Mouse (Mus musculus) CH12F3 (cell line): Measurements from ENCODE around the gene Pdzrn3.

Experiments
- in situ Hi-C: fragments of 300-500 bp; cut with MboI; formaldehyde crosslinking; loops from 2 replicates; pipeline ENCODE4 v1.14.3; 2020; ENCODE audit warnings: low sequenced_read_pairs

The Pdzrn3 gene

GRCm38 (mm10) chr6:101329499-101329898 lies 48.2 kb downstream of the Pdzrn3 start:
- in situ Hi-C loops: no loop called here

- in situ Hi-C loops: no loop called here
Observed at GRCm38 (mm10) chr6:101328514-101328913, 49.2 kb downstream of the Pdzrn3 start.

- in situ Hi-C loops: no loop called here
Observed at GRCm38 (mm10) chr6:101327741-101328140, 50.0 kb downstream of the Pdzrn3 start.

GRCm38 (mm10) chr6:101327196-101327595 lies 50.5 kb downstream of the Pdzrn3 start:
- in situ Hi-C loops: no loop called here

- in situ Hi-C loops: no loop called here
Observed at GRCm38 (mm10) chr6:101325842-101326639, 51.7 kb downstream of the Pdzrn3 start.

DNA sequence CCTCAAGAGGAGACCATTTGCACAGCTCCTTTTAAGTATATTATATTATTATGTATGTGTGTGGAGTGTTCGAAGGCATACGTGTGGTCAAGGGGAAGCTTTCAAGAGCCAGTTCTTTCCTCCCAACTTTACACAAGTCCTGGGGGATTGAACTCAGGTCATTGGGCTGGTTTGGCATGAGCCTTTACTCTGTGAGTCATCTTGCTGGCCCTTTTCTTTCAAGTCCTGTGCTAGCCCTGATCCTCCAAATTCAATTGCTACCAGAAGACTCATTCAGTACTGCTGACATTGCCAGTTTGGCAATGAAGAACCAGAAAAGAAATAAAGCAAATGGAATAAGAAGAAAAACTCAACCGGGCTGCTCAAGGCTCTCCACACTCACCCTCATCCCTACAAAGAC lies 55.1 kb downstream of the Pdzrn3 start:
- in situ Hi-C loops: no loop called here

DNA sequence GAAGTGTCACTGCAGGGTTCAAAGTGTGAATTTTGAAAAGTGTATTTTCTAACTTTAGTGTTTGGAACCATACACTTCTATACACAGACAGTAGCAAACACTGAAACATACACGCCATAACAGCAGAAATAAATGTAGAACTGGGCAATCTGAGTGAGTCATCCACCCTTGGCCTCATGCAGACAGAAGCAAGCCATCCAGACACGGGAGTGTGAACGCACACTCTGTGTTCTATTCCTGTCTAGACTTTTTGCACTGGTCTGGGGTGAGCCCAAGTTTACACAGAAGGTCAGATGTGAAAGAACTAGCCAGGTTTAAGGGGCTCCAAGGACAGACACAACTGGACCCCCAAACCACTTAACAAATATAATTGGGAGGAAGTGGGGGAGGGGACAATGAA lies 57.3 kb downstream of the Pdzrn3 start:
- in situ Hi-C loops: no loop called here

DNA sequence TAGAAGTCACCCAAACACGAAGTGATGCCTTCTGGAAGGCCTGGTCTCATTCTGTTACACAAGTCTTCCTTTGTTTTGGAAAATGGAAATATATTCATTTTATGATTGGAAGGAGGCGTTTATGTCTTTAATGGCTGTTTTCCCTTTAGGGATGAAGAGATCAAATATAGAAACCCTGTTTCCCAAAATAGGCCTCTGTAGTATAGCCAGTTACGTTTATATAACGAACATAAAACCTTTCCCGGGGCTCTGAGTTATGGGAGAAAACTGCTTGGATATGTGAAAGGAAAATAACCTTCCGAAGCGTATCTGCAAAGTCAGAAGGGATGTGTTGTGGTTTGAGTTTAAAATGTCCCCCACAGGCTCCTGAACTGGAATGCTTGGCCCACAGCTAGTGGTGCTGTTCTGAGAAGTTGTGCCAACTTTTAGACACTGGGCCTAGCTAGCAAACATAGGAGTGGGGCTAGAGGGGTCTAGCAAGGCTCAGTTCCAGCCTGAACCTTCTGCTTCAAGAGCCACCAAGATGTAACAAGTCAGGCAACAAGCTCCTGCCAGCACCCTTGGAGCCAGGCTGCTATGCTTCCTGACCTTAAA lies 58.2 kb downstream of the Pdzrn3 start:
- in situ Hi-C loops: no loop called here

- in situ Hi-C loops: no loop called here
Observed at GRCm38 (mm10) chr6:101318530-101318929, 59.2 kb downstream of the Pdzrn3 start.

GRCm38 (mm10) chr6:101311446-101311845 lies 66.3 kb downstream of the Pdzrn3 start:
- in situ Hi-C loops: no loop called here

- in situ Hi-C loops: no loop called here
Observed at GRCm38 (mm10) chr6:101310491-101310890, 67.2 kb downstream of the Pdzrn3 start.

GRCm38 (mm10) chr6:101307964-101308531 lies 69.6 kb downstream of the Pdzrn3 start:
- in situ Hi-C loops: no loop called here

DNA sequence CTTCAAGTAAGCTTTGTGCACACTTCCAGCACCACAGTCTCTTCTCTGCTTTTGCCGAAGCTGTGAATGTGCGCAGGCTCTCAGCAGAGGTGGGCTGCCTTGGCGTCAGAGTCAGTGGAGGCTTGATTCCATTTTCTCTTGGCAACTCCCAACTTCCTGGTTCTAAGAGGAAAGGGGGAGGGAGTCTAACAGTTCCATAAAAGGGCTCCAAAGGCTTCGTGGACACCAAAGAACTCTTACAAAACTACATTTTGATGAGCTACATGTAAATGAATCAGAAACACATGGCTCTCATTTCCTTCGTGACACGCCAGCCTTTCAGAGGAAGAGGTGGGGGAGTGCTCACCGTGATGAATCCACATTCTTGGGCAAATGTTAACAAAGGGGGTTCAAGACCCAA lies 70.9 kb downstream of the Pdzrn3 start:
- in situ Hi-C loops: no loop called here

- in situ Hi-C loops: no loop called here
Observed at GRCm38 (mm10) chr6:101305543-101305942, 72.2 kb downstream of the Pdzrn3 start.

GRCm38 (mm10) chr6:101303959-101304738 lies 73.5 kb downstream of the Pdzrn3 start:
- in situ Hi-C loops: no loop called here

GRCm38 (mm10) chr6:101303501-101303900 lies 74.2 kb downstream of the Pdzrn3 start:
- in situ Hi-C loops: no loop called here

DNA sequence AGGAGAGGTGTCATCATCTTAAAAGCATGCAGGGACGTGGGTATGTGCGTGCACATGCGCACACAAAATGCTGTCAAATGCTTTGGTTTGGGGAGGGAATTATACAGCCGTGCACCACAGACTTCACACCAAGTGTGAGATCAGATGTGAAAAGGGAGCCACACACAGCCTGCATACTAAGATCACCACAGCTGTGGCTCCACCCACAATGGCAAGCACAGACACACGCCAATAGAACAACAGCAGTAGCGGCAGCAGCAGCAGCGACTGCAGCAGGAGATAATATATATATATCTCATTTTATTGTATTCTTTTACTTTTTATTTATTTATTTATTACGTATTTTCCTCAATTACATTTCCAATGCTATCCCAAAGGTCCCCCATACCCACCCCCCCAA lies 76.5 kb downstream of the Pdzrn3 start:
- in situ Hi-C loops: no loop called here

DNA sequence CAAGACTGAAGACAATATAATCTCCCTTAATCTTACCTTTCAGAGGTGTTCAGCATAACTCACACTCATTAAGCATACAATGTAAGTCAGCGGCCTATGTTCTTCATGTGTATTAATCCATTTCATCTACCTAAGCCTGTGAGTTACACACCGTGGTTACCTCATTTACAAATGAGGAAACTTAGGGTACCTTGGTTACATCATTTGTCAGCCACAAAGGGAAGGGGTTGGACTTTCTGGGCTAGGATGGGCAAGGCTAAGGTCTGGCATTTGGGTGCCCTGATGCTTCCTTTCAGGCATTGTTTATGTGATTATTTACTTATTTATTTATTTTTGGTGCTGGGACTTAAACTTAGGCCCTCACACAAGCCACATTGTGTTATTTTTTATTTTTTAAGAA lies 78.3 kb downstream of the Pdzrn3 start:
- in situ Hi-C loops: no loop called here

DNA sequence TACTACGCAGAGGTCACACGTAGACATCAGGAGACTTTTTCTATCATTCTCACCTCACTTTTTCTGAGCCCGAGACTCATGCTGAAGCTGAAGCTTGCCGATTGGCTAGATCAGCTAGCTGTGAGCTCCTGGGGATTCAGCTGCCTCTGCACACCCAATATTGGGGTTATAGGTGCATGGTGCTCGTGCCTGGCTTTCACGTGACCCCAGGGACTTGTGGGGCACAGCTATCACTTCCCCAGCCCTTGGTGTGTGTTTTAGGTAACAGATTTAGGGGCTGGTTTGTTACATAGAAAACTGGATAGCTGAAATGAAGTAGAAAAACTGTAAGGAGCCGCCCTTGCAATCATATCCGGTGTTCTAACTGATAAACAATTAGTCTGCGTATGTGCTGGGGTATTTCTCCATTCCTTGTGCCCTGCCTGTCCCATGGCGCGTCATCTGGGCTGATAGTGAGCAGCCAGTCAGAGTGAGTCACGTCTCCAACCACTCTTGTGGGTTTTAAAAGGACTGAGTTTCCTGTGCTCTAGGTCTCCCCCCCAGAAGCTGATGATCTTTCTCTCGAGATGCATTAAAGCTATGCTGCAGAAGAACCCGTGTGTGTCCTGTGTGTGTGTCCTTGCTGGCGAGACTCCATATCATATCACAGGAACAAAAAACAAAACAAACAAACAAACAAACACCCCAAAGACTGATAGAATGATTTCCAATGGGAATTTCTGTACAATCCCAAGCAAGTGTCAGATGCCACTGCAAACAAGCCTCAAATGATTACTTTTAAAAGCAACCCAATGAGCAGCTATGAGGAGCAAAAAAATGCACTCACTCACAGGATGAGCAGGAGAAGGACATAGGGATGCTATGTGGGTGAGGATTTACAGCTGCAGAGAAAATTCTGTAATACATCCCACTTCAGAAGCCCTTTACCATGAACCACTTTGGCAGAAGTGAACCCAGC lies 79.9 kb downstream of the Pdzrn3 start:
- in situ Hi-C loops: no loop called here

- in situ Hi-C loops: no loop called here
Observed at GRCm38 (mm10) chr6:101296997-101297396, 80.7 kb downstream of the Pdzrn3 start.
